Mouse (Mus musculus) stomach, postnatal 0 days (tissue): ENCODE results near the gene Farp1. TPM values are rescaled to one million over a fixed set of nuclear protein-coding genes. Genes with fewer than 3 reads are reported as not detected.
"Not testable (repeated sequence)": the region's sequence is repeated elsewhere in the genome, so short reads cannot be mapped to it uniquely, and the experiment has no call there.

Experiments
- ATAC-seq: fragments of 200-750 bp; cut with Nextera tagmentation; 2 replicates; pipeline ENCODE4 v1.8.0; 2017; ENCODE audit not compliant: low FRiP score, low TSS enrichment
- DNase-seq: peaks from one replicate; pipeline ENCODE4 v3.0.0-alpha.2; 2016; ENCODE audit warnings: low spot score
- H3K27ac ChIP-seq: fragments of 300-500 bp; sonication (generic); replicated peaks from 2 replicates; pipeline ENCODE4 v1.5.1; 2014; ENCODE audit warnings: mild to moderate bottlenecking, control low read depth
- H3K27me3 ChIP-seq: fragments of 300-500 bp; sonication (generic); 2 replicates; pipeline ENCODE4 v1.6.1; 2014; ENCODE audit warnings: low read length; ENCODE audit not compliant: control insufficient read depth, insufficient read depth
- H3K36me3 ChIP-seq: fragments of 300-500 bp; sonication (generic); 2 replicates; pipeline ENCODE4 v1.6.1; 2014; ENCODE audit warnings: low read length, mixed read lengths; ENCODE audit not compliant: control insufficient read depth, insufficient read depth
- H3K4me1 ChIP-seq: fragments of 300-500 bp; sonication (generic); replicated peaks from 2 replicates; pipeline ENCODE4 v1.6.1; 2014; ENCODE audit warnings: antibody characterized with exemption; ENCODE audit not compliant: control insufficient read depth, insufficient read depth
- H3K4me2 ChIP-seq: fragments of 300-500 bp; sonication (generic); replicated peaks from 2 replicates; pipeline ENCODE4 v1.6.1; 2014; ENCODE audit warnings: low read depth, mild to moderate bottlenecking, control low read depth, moderate library complexity
- H3K4me3 ChIP-seq: fragments of 300-500 bp; sonication (generic); 2 replicates; pipeline ENCODE4 v1.5.1; 2014; ENCODE audit warnings: low read depth, low read length, control low read depth
- H3K9ac ChIP-seq: fragments of 300-500 bp; sonication (generic); 2 replicates; pipeline ENCODE4 v1.6.1; 2014; ENCODE audit warnings: mild to moderate bottlenecking, low read length, control low read depth, mixed read lengths
- H3K9me3 ChIP-seq: fragments of 300-500 bp; sonication (generic); 2 replicates; pipeline ENCODE4 v1.6.1; 2016; ENCODE audit warnings: low read length; ENCODE audit not compliant: control insufficient read depth
- CTCF ChIP-seq: IDR thresholded peaks from 2 replicates; pipeline ENCODE4 v1.5.1; 2016; ENCODE audit warnings: antibody characterized with exemption, low read depth, mild to moderate bottlenecking, moderate library complexity
- EP300 ChIP-seq: optimal IDR thresholded peaks from 2 replicates; pipeline ENCODE3; 2016; ENCODE audit warnings: antibody characterized with exemption
- WGBS: fragments of 180-500 bp; shearing (Covaris S2); extraction: QIAGEN DNeasy Blood & Tissue Kit; methylation state at CpG from one replicate; pipeline ENCODE4 v1.1.7; 2014; 5-methylcytosine and 5-hydroxymethylcytosine counted together
- polyA plus RNA-seq: library from polyadenylated mRNA; unstranded; fragments of >200 nt; fragmentation: Nextera tagmentation; extraction: Ambion mirVana; gene quantifications from 2 replicates; pipeline ENCODE4 v1.2.1, GENCODE M21; 2015

The Farp1 gene
- polyA plus RNA-seq, 1 experiment from 2014 or later: 4.6 TPM

GRCm38 (mm10) chr14:121189840-121190239, 154.8 kb downstream of the Farp1 start:
- TF ChIP-seq CTCF: peak; percentile 60
- not testable (repeated sequence) for H3K4me3 ChIP-seq, ATAC-seq, H3K4me1 ChIP-seq, H3K4me2 ChIP-seq, H3K9ac ChIP-seq, H3K36me3 ChIP-seq, H3K9me3 ChIP-seq, H3K27me3 ChIP-seq
- WGBS: 91% methylated on average over 10 of the region's 10 CpGs
- peak; percentile 47 for DNase-seq
- peak overlapping the region; percentile 83 for H3K27ac ChIP-seq

- Histone ChIP-seq H3K9ac (no peak overlapping the region), H3K27me3 (no peaks in the 10 kb centered on the region), H3K4me1 (no peaks in the 10 kb centered on the region; the same call in 1 of the 2 replicates), H3K4me3 (no peak overlapping the region), H3K36me3 (peaks cover 2% of the 10 kb centered on the region; the same call in 1 of the 2 replicates), H3K4me2 (no peak overlapping the region), H3K27ac (peak overlapping the region; percentile 83), H3K9me3 (no peaks in the 10 kb centered on the region)
- 56% methylated on average over 9 of the region's 9 CpGs for WGBS
- TF ChIP-seq CTCF (no peak), EP300 (no peak)
- ATAC-seq: peak; percentile 92
- peak; percentile 77 for DNase-seq
Observed at GRCm38 (mm10) chr14:121190386-121190785, 155.4 kb downstream of the Farp1 start.

- no peaks in the 10 kb centered on the region for H3K9me3 ChIP-seq
- H3K4me3 ChIP-seq: no peak overlapping the region
- 26% methylated on average over 13 of the region's 13 CpGs for WGBS
- no peak overlapping the region for H3K9ac ChIP-seq
- H3K27ac ChIP-seq: peak overlapping the region; percentile 71
- no peaks in the 10 kb centered on the region for H3K27me3 ChIP-seq
- no peaks in the 10 kb centered on the region; the same call in 1 of the 2 replicates for H3K4me1 ChIP-seq
- H3K36me3 ChIP-seq: no peaks in the 10 kb centered on the region
- no peak for TF ChIP-seq EP300
- TF ChIP-seq CTCF: peak; percentile 53
- ATAC-seq: peak; percentile 60; the same call in 1 of the 2 replicates
- DNase-seq: no peak
- H3K4me2 ChIP-seq: peak overlapping the region; percentile 8
Observed at GRCm38 (mm10) chr14:121191739-121192138, 156.7 kb downstream of the Farp1 start.

GRCm38 (mm10) chr14:121192394-121192793, 157.4 kb downstream of the Farp1 start:
- H3K4me1 ChIP-seq: no peaks in the 10 kb centered on the region; the same call in 1 of the 2 replicates
- H3K4me3 ChIP-seq: no peak overlapping the region
- no peak overlapping the region for H3K9ac ChIP-seq
- TF ChIP-seq EP300 (no peak), CTCF (no peak)
- DNase-seq: no peak
- no peaks in the 10 kb centered on the region for H3K9me3 ChIP-seq
- no peaks in the 10 kb centered on the region for H3K36me3 ChIP-seq
- H3K27me3 ChIP-seq: no peaks in the 10 kb centered on the region
- H3K4me2 ChIP-seq: no peak overlapping the region
- no peak for ATAC-seq
- peak overlapping the region; percentile 71 for H3K27ac ChIP-seq
- 47% methylated on average over 5 of the region's 5 CpGs for WGBS

GRCm38 (mm10) chr14:121193981-121194380, 159.0 kb downstream of the Farp1 start:
- Histone ChIP-seq H3K9me3 (no peaks in the 10 kb centered on the region), H3K27ac (no peak overlapping the region), H3K4me3 (no peak overlapping the region), H3K4me2 (no peak overlapping the region), H3K4me1 (no peaks in the 10 kb centered on the region; the same call in 1 of the 2 replicates), H3K27me3 (no peaks in the 10 kb centered on the region), H3K9ac (no peak overlapping the region), H3K36me3 (no peaks in the 10 kb centered on the region)
- ATAC-seq (no peak), DNase-seq (no peak)
- TF ChIP-seq EP300: no peak
- no peak for TF ChIP-seq CTCF
- 86% methylated on average over 2 of the region's 2 CpGs for WGBS

GRCm38 (mm10) chr14:121198915-121199572, 164.0 kb downstream of the Farp1 start:
- Histone ChIP-seq H3K4me2 (no peak overlapping the region), H3K9ac (no peak overlapping the region), H3K4me1 (no peaks in the 10 kb centered on the region), H3K4me3 (no peak overlapping the region), H3K27ac (0 out of 2 replicates have a peak overlapping the region, but pooled peaks have one; percentile 13), H3K36me3 (no peaks in the 10 kb centered on the region), H3K9me3 (no peaks in the 10 kb centered on the region), H3K27me3 (no peaks in the 10 kb centered on the region)
- DNase-seq (no peak), ATAC-seq (no peak)
- WGBS: 55% methylated on average over 14 of the region's 14 CpGs
- TF ChIP-seq CTCF: no peak
- no peak for TF ChIP-seq EP300
